Mouse (Mus musculus) thymus, postnatal 10 days (tissue): Measurements from ENCODE around the gene Serping1.
A peak's percentile ranks its signal among the peaks of the same experiment; 100 is the strongest.

Source experiments
- DNase-seq, 2 experiments: peaks; one replicate each; pipeline ENCODE4 v3.0.0; 2021; ENCODE audit warnings: low spot score in 2 of 2

The Serping1 gene

DNA sequence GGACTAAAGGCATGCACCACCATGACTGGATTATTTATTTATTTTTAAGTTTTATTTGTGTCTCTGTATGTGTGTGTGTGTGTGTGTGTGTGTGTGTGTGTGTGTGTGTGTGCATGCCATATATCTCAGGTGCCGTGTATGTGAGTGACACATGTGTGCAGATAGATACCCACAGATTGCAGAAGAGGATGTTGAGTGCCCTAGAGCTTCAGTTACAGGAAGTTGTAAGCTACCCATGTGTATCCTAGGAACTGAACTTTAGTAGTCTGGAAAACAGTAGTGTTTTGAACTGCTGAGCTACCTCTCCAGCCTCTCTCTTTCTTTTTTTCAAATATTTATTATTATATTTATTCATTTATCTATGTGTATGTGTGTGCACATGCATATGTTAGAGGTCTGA, 8.1 kb upstream of the Serping1 start:
- no peak for DNase-seq

DNA sequence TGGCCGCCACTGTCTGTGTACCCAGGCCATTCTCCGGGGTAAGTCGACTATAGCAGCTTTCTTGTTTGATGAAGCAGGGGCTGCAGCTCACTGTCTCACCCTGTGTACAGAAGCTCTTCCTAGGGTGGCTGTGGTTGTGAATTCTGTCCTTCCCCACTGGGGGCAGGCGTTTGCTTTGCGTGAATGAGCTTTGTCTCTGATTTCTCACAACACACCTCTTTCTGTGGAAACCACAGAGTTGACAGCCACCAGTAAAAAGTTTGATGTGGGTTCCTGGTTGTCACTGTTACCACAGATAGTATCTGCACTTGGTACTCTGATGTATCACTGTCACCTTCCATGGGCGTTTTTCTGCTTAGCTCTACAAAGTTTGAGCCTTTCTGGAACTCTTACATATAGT, 4.0 kb upstream of the Serping1 start:
- peak; percentile 49 to 51 for DNase-seq

DNA sequence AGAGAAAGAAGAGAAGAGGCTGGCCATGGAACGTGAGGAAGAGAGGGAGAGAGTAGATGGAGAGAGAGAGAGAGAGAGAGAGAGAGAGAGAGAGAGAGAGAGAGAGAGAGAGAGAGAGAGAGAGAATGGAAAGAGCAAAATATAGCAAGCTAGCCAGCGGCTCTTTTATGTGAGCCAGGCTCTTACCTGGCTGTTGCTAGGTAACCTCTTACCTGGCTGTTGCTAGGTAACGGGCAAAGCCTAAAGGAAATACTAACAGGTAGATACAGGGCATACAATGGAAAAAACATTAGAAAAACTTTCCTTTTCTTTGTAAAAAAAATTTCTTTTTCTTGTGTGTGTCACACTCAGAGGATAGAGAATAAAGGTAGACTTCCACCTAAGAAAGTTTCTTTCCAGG, 2.5 kb upstream of the Serping1 start:
- no peak for DNase-seq

DNA sequence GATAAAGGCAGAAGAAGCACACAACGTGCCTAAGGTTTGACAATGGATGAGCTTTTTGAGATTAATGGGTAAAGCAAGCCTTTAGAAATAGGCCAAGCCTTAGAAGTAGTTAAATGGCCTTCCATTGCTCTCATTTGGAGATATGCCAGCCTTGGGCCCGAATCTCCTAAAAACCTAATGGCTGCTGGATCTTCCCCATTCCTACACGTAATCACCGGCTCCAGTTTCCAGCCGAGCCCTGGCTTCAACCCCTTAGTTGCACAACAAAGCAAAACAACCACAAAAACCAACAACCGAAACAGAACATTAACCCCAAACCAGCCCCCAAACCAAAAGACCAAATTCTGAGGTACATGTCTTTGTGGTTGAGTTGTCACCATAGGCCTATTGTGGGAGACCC, 421 bp upstream of the Serping1 start:
- DNase-seq, result no peak

DNA sequence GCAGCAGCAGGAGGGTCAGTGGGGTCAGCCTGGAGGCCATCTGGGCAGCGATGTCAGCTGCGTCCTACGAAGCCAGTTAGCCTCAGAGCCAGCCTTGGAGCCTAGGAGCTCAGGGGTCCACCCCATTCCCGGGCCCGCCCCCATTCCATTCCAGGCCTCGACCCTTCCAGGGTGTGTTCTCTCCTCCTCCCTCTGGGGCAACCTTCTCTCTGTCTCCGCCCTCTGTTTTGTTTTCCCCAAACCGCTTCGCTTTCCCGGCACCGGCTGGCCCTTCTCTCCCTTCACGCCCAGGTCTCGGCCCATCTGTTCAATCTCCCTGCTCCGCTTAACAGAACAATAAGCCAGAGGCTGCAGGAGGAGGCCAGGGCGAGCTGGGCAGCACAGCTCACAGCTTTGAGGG, 493 bp downstream of the Serping1 start:
- DNase-seq, result no peak

DNA sequence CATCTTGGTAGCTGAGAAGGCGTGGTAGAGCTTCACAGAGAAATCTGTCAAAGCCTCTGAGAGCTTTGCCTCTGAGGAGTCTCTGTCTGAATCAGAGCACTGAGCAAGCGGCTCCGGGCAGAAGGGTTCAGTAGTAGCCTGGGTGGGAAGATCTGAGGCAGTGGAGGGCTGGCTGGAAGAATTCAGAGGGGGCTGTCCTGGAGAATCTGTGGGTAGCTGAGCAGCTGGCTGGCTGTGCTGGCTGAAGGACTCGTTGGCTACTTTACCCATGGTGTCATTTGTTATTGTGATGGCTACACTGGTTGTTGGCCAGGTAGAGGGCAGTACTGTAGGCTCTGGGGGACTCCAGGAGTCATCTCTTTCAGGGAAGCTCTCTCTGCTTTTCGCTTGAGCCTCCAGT, 2.0 kb downstream of the Serping1 start:
- DNase-seq, result no peak

DNA sequence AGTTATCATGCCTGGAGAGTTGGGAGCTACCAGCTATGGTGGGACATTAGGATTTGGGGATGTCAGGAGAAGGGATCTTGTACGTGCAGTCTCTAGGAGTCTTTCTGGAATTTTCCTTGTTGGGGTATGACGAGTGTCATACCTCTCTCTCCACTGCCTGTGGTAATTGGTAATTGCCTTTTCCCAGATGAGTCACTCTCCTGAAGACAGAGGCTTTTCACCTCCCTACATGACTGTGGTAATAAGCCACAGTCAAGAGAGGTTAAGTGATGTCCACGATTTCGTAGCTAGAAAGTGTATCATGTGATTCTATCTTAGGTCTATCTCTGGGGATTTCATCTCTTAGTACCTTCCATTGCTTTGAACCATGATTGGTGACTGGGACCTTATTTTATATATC, 2.8 kb downstream of the Serping1 start:
- DNase-seq, result no peak

DNA sequence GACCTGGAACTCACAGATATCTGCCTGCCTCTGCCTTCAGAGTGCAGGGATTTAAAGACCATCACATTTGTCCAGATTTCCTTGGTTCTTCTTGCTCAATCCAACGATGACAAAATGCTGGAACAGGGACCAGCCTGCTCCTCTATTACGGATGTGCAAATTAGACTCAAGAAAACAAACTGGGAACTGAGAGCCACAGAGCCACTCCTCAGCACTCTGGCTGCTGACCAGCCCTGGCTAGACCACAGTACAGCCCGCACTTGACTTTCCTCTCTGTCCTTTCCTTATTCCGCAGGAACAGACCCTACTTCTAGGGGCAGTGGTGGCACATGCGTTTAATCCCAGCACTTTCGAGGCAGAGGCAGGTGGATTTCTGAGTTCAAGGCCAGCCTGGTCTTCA, 4.7 kb downstream of the Serping1 start:
- no peak for DNase-seq

DNA sequence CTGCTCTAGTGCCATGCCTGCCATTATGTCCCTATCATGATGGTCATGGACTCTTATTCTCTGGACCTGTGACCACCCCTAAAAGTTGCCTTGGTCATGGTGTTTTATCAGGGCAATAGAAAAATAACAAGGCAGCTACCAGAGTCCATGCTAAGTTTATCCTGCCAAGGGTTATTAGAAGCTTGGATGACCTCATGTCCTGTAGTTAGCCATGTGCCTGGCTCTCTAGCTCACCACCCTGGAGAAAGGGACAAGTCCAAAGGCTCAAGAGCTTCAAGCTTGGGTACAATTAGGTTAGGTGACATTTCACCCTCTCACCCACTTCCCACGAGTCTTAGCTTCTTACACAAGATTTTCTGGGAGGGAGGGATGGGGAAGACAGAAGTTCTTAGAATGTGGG, 12.4 kb downstream of the Serping1 start:
- no peak for DNase-seq

DNA sequence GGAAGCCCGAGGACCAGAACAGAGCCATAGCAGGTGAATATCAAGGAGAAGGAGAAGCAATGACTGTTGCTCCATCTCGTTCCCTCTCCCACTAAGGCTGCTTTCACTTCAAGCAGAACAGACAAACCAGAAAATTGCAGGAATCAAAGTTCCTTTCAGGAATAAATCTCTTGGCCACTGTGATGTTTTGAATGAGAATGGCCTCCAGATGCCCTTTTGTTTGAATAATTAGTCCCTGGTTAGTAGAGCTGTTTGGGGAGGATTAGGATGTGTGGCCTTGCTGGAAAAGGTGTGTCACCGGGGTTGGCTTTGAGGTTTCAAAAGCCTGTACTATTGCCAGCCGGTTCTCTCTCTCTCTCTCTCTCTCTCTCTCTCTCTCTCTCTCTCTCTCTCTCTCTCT, 12.9 kb downstream of the Serping1 start:
- no peak for DNase-seq

DNA sequence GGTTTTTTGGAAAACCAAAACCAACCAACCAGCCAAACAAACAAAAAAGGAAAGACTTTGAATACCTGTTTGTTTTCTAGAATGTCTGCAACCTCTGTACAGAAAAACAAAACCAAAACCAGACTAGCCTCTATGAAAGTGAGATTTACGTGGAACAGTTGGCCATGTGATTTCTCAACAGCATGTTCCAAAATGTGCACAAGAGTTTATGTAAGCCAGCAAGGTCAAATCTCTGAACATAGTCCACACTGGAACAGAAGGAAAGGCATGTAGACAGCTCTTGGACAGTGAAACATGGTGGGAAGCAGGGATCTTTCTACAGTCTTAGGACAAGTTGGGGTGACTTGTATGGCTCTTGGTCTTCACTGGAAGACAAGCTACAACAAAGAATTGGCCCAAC, 13.4 kb downstream of the Serping1 start:
- no peak for DNase-seq

DNA sequence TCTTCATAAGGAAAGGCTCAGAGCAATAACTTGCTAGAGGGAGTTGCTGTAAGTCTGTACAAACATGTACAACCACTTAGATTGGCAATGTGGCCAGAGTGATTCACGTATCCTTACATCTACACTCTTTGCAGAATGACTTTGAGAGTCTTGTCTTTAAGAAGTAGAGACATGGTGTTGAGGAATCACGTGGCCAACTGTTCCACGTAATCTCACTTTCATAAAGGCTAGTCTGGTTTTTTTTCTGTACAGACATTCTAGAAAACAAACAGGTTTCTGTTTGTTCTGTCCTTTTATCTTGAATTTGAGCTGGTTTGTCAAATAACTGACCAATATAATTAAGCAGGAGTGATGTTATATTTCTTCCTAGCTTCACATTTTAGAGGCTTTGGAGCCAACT, 13.9 kb downstream of the Serping1 start:
- no peak for DNase-seq

DNA sequence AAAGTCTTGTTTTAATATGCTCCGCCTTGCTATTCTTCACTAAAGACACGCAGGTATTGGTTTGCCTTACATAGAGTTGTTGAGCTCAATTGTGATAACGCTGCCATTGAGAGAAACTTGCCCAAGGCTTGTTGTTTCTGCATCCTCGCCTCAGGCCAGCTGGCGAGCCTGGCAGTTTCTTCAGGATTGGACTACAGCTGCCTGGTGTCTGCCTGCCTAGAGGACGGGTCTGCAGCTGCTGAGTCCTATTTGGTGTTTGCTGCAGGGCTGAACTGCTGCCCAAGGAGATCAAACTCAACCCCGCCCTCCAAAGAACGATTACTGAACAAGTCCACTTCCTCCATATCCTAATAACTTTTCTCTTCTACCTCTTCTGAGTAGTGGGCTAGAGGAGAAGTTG, 14.5 kb downstream of the Serping1 start:
- no peak for DNase-seq

DNA sequence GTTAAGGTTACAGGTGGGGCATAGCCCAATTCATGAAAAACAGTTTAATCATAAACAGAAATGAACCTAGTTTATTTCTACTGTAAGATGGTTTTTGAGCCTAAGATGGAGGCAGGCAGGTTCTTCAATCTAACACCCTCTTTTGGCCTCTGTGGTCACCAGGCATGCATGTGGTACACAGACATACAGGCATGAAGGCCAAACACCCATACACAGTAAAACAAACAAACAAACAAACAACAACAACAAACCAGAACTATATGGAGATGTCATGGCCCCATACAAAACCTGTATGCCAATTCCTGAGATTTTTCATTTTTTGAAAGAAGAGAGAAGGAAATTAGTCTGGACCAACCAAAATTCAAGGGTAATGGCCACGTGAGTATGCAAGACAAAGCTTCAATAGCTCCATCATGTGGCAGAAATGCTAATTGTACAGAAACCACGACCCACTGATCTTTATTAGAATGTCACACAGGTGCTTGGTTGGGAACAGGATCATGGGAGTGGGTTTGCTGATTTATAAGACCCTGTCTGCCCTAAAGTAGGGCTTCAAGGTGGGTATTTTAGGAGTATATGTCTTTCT, 16.6 kb downstream of the Serping1 start:
- no peak for DNase-seq

DNA sequence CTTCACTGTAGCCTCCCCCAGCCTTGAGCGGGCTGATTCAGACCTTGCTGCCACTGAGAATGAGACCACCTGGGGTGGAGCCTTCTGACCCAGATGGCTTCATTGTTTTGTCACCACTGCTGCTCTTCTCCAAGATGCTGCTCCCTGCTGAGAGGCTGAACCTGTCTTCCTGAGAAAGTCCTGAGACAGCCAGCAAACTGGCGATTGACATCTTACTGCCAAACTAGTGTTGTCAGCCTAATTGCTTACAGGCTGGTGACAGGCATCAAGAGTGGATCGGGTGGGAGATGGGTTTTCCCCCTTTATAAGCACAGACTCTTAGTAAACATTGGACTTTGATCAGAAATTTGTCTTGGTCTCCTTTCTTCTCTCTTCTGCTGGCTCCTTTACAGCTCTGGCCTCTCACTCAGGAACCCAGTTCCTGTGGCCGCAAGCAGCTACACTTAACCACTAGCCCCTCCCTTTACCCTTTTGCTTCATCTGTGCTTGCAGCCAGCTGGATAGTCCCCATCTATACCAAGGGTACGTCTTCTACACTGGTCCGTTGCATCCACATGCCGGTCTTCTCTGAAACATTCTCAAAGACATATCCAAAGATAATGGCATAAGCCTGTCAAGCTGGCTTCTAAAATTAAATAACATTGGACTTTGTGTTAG, 18.1 kb downstream of the Serping1 start:
- DNase-seq, result no peak

DNA sequence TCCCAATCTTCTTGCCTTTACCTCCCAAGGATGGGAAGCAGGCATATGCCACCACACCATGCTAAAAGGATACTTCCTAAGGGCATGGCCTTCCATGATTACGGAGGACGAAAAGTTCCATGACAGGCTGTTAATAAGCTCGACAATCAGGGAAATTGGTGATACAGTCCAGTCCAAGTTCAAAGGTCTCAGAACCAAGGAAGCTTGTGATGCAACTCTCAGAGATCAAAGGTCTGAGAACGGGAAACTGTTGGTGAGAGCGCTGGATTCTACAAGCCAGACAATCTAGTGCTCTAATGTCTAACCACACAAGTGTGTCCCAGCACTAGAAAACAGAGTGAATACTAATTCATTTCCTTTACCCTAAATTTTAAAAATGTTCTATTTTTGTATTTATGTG, 19.0 kb downstream of the Serping1 start:
- DNase-seq, result no peak

DNA sequence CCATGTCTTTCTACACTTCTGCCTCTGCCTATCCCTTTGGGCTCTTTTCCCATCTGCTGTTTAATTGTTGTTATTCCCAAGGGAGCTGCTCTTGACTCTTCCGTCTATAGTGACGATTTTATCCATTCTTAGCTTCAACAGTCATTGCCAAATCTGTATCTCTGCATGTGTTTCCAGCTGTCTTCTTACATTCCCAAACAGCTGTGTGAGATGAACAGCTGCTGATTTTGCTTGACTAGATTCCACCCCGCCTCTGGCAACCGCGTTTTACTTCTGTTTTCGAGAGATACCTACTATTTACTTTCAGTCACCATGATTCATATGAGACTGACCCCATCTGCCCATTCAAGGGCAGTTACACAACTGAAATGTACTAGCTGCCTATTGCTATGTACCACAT, 25.1 kb downstream of the Serping1 start:
- no peak for DNase-seq

DNA sequence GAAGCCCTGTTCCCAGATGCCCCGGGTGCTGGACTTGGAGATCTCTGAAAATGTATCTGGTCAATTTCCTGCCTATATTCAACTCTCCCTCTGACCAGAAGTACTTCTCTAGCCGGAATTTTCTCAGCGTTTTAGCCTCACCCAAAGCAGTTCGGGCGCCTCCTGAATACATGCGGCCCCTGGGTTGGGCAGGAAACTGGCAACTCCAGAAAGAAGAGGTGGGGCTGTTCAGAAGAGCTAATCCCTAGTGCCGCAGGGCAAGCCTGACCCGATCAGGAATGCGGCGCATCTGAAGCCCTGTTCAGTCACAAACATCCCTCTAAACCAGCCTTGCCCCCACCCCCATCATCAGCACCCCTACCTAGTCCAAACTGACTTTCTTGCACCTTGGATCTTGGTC, 31.1 kb downstream of the Serping1 start:
- no peak for DNase-seq

DNA sequence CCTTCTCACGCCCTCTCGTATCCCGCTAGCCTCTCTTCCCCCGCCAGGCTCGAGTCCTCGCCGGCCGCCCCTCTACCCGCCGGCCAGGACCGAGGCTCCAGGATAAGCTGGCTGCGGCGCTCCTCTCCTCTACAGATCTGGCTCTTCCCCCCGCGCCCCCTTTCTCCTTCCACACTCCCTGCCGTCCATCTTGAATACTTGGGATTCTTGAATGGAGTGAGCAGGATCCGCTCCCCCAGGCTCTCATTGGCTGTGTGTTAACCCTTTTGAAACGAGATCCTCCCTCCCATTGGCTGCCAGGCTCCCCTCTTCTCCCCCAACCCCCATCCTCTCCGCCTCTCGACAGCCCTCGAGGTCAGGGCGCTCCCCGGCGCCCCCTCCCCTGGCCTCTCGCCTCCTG, 31.7 kb downstream of the Serping1 start, which contains the start of gene Gm19426:
TSS of gene Gm19426 (minus strand) at position 95 of the 400 bp plus-strand sequence.
- DNase-seq, result peak in 1 of 2 experiments; percentile 14

DNA sequence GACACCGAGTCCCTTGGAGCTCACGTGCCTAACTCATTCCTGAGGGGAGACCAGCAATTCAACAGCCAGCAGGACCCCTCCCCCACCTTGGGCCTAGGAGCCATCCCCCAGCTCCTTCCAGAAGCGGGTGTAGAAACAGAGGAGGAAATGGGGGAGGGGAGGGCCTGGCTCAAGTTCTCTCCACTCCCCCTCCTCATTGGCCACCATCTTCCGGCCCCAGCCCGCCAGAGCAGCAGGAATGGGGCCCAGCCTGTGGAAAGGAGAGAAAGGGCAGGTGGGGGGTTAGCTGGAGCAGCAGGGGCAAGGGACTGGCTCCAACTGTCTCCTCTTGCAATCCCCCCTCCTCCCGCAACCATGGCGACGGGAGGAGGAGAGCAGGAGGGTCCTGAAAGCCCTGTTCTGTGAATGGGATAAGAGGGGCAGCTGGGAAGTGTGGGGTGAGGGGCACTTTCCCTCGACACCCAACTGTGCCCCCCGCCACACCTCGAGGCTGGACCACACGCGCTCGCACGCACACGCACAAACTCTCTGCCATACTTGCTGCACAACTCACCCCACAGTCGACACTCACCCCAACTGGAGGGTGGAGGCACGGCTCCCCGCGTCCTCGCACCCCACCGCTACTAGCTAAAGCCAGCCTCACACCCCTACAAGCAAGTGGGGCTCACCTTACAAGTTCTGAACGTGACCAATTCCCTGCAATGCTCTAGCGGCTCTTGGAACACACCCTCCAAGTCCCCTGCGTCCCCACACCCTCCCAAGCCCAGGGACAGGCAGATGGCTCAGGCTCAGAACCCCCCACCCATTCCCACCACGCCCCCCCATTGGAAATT, 32.6 kb downstream of the Serping1 start:
- DNase-seq, result no peak

DNA sequence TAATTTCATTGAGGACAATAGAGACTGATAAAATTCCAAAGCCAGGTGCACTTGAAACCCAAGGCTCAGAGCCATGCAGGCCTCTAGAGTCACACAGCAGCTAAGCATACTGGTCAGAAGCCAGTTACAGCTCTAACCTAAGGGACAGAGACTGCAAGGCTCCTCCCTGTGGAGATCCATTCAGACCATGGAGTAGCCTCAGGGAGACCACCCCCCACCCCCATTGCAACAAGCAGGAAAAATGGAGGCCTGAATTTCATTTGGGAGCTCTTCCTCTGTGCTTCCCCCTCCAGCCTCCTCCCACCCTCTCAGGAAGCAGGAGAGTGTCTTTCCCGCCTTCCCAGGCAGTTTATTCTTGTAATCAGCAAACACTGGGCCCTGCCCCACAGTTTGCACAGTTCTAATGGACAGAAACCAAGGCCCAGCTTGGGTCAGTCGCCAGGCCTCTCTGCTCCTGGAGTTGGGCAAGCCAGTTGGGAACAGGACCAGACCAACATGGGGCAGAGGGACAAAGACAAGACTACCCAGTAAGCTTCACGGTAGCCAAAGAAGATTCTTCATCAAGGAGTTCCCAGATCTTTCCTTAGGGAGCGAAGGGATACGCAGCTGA, 33.3 kb downstream of the Serping1 start:
- DNase-seq, result no peak

DNA sequence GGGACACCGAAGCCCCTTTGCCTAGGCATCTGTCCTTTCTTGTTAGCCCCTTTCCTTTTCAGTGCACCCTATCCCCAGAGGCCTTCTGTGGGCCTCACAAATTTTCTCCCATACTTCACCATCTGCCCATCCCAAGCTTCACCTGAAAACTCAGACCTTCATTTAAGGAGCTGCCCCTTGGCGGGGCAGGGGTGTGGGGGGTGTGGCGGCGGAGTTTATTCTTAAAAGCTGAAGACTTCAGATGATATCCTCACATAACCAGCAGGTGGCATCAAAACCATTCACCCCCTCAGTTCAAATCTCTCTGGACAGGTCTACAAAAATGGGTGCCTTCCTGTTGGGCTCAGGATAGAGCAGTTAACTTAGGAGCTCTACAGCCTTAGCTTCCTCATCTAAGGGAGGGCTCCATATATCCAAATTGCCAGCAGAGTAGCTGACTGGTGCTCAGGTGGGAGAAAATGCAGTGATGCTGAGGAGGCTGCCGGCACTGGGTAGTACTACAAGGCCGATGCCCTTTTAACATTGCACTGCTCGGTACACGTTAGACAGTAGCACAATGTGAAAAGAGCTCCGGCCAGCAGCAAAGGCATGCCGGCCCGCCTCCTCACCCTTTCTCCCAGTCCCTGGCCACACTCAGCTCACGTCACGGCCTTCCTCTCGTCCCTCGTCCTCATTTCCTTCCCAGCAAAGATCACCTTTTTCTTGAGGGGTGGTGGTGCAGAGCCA, 34.5 kb downstream of the Serping1 start:
- no peak for DNase-seq
